Mouse (Mus musculus) right cerebral cortex, postnatal 36 days (tissue): Measurements from ENCODE around the gene Pax9.

Source experiments
- DNase-seq, 2 experiments: peaks; one replicate each; pipeline ENCODE4 v3.0.0; 2022; ENCODE audit warnings: low spot score in 2 of 2, mixed read lengths in 1 of 2

Gene Pax9

GRCm38 (mm10) chr12:56697011-56697740, 5.6 kb downstream of the Pax9 start:
- DNase-seq, result no peak

GRCm38 (mm10) chr12:56697785-56698184, 6.2 kb downstream of the Pax9 start:
- DNase-seq, result no peak

DNA sequence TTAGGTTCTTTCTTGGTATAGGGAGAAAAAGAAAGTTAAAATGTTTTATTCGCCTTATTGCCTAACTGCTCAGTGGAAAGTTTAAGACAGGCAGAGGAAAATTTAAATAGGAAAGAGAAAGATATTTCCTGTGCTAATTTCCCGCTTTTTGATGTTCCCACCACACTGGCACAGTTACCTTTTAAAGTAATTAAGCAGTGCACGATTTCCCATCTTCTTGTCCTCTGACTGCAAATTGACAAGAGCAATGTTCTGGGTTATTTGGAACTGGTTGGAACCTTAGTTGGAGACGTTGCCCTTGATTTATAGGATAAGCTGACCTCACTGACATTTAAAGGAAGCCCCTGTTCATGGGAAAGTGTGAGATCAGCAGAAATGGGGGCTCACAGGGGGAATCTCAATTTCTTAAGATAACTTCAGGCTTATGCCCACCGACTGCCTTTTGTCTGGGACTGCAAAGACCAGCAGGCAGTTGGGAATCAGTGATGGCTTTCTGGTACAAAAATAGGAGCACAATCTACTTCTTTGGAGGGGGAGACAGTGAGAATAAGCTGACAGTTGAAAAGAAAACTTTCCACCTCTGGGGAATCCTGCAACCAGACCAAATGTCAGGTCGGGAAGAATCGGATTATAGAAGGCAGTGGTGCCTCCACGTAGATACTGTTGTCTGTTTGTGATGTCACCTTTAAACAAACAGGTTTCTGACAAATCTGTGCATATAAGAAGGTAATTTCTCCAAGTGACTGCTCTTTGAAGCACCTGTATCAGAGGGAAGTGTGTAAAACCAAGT, 6.8 kb downstream of the Pax9 start:
- DNase-seq, result no peak

- no peak for DNase-seq
Measured at GRCm38 (mm10) chr12:56699351-56699750, 7.8 kb downstream of the Pax9 start.

GRCm38 (mm10) chr12:56699915-56700900, 8.6 kb downstream of the Pax9 start:
- no peak for DNase-seq

- no peak for DNase-seq
Measured at GRCm38 (mm10) chr12:56701004-56701403, 9.4 kb downstream of the Pax9 start.

DNA sequence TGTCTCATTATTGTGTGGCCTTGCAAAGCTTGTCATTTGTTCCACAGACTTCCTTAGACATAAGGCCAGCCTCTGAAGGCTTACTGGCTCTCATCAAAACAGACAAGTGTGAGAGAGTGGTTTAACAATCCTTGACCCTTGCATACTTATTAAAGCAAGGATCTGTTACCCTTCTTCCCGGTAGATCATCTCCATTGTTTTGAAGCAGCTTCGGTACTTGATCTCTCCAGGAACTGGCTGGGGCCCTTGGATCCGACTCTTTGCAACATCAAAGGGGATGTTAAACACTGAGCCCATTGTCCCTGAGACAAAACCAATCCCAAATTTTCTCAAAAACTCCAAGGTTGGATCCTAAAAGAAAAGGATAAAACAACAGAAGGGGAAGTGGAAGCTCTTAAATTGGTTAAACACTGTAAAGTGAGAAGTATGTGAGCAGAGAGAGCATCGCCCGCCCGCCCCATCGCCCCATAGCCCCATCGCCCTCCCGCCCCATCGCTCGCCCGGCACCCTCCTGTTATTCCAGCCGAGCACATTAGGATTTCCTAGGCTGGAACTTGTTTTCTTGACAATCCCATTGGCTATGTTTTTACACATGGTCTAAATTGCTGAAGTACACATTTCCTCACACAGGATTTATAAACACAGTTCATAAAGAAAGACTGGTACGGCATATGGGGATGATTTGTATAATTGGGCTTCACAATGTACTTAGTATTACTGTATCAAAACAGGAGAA, 26.6 kb downstream of the Pax9 start:
- DNase-seq, result no peak

DNA sequence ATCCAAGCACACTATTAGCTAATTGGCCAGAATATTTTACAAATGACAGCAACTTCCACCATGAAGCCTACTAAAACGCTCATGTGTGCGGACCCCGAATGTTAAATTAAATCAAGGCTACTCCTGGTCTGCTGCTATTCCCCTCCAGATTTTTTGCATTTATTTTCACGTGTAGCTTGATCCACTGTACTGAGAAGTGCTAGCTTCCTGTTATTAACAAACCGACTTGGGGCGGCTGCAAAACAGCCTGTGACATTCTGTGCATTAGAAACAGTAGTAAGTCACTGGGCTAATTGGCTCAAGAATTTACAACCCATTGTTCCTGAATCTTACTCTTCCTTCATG, 27.1 kb downstream of the Pax9 start:
- no peak for DNase-seq

DNA sequence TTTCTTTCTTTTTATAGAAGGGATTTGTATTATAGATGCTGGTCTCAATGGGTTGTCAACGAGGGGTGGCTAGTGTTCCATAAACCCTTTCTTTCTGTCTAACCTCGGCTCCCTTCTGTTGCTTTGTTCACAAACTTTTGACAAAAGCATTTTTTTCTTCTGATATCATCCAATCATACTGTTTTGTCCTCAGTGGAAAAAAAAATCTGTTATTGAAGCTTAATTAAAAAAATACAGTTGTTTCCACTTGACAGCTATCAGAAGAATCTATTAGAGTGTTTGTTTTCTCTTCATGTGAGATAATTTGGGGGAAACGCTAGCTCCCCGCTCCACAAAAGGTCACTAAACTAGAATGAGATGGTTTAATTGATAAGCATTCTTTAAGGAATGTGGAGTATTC, 36.1 kb downstream of the Pax9 start:
- DNase-seq, result no peak

DNA sequence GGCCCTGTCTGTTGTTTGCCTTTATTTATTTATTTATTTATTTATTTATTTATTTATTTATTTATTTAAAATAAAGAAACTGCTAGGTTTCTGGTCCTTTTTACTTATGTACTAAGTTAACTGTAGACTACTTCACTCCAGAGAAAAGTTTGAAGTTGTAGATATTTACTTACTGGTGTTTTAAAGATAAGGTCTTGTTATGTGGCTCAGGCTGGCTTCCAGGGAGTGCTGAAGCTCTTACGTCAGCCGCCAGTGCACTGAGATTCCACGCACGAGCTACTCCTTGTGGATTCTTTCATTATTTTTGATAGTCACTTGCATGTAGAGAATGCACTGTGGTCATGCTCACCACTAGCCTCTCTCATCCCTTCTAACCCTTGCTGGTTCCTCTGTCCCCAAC, 45.5 kb downstream of the Pax9 start:
- no peak for DNase-seq
